Mouse (Mus musculus) erythroblast, embryonic 14.5 days (primary cell): ENCODE results near the gene Dnah9.

Experiments used
- GATA1 ChIP-seq: IDR thresholded peaks from 2 replicates; pipeline ENCODE4 v1.6.1; 2012; ENCODE audit warnings: low read length, inconsistent platforms, mixed read lengths
- TAL1 ChIP-seq: IDR thresholded peaks from 3 replicates; pipeline ENCODE4 v1.6.1; 2012; ENCODE audit warnings: low read length, inconsistent platforms, mixed read lengths

- TF ChIP-seq TAL1 = no peak
- TF ChIP-seq GATA1 = no peak
Measured at GRCm38 (mm10) chr11:66124496-66124895, 43.9 kb downstream of the Dnah9 start.
